Mouse (Mus musculus) lung, embryonic 16.5 days (tissue): ENCODE measurements around the gene Rbm34. TPM values are rescaled to one million over a fixed set of nuclear protein-coding genes. Genes with fewer than 3 reads are reported as not detected.

ENCODE experiments used
- ATAC-seq: fragments of 200-750 bp; cut with Nextera tagmentation; 2 replicates; pipeline ENCODE4 v1.8.0; 2017; ENCODE audit warnings: low read depth, mild to moderate bottlenecking, moderate library complexity
- H3K27ac ChIP-seq: fragments of 300-500 bp; sonication (generic); 2 replicates; pipeline ENCODE4 v1.5.1; 2014; ENCODE audit warnings: mild to moderate bottlenecking, control low read depth, low read length
- H3K27me3 ChIP-seq: fragments of 300-500 bp; sonication (generic); 2 replicates; pipeline ENCODE4 v1.6.1; 2014; ENCODE audit warnings: low read depth, low read length, mixed read lengths; ENCODE audit not compliant: control insufficient read depth, insufficient read depth
- H3K36me3 ChIP-seq: fragments of 300-500 bp; sonication (generic); 2 replicates; pipeline ENCODE4 v1.6.1; 2014; ENCODE audit warnings: low read length; ENCODE audit not compliant: control insufficient read depth, insufficient read depth
- H3K4me1 ChIP-seq: fragments of 300-500 bp; sonication (generic); replicated peaks from 2 replicates; pipeline ENCODE4 v1.6.1; 2014; ENCODE audit warnings: low read length, mixed read lengths; ENCODE audit not compliant: control insufficient read depth, insufficient read depth
- H3K4me2 ChIP-seq: fragments of 300-500 bp; sonication (generic); 2 replicates; pipeline ENCODE4 v1.6.1; 2014; ENCODE audit warnings: low read depth, low read length, control low read depth
- H3K4me3 ChIP-seq: fragments of 300-500 bp; sonication (generic); 2 replicates; pipeline ENCODE4 v1.5.1; 2014; ENCODE audit warnings: mild to moderate bottlenecking, low read length, control low read depth
- H3K9ac ChIP-seq: fragments of 300-500 bp; sonication (generic); 2 replicates; pipeline ENCODE4 v1.6.1; 2014; ENCODE audit warnings: low read length, control low read depth
- H3K9me3 ChIP-seq: fragments of 300-500 bp; sonication (generic); 2 replicates; pipeline ENCODE4 v1.6.1; 2016; ENCODE audit warnings: low read length; ENCODE audit not compliant: control insufficient read depth
- WGBS: fragments of 180-500 bp; shearing (Covaris S2); extraction: QIAGEN DNeasy Blood & Tissue Kit; methylation state at CpG from one replicate; pipeline ENCODE4 v1.1.7; 2014; 5-methylcytosine and 5-hydroxymethylcytosine counted together
- polyA plus RNA-seq: library from polyadenylated mRNA; unstranded; fragments of >200 nt; fragmentation: Nextera tagmentation; extraction: Ambion mirVana; gene quantifications from 2 replicates; pipeline ENCODE4 v1.2.1, GENCODE M21; 2015

Rbm34 gene
- polyA plus RNA-seq, 1 experiment from 2014 or later, result 17.1 TPM

DNA sequence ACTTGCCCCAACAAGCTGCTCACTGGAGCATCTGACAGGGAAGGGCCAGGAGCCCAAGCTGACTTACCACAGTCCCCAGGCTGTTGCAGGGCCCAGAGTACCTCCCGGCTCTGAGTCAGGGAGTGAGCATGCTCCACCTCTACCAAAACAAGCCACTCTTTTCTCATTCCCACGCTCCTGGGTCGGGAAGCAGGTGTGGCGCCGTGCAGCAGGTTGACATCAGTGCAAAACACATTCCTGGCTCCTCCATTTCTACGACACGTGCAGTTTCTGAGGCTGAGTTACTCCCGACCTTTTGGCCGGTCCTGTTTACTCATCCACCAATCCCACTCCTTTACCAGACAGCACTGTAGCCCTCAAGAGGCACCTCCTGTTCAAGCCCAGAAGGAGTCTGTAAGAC, 62.9 kb downstream of the Rbm34 start:
- no peaks in the 10 kb centered on the region for H3K27me3 ChIP-seq
- H3K9ac ChIP-seq, result no peak overlapping the region
- H3K4me3 ChIP-seq, result no peak overlapping the region
- WGBS, result 39% methylated on average over 9 of the region's 9 CpGs
- peaks cover 5% of the 10 kb centered on the region; the same call in 1 of the 2 replicates for H3K4me1 ChIP-seq
- no peak overlapping the region for H3K27ac ChIP-seq
- H3K4me2 ChIP-seq, result no peak overlapping the region
- H3K9me3 ChIP-seq, result no peaks in the 10 kb centered on the region
- no peaks in the 10 kb centered on the region for H3K36me3 ChIP-seq
- no peak; the same call in 1 of the 2 replicates for ATAC-seq

DNA sequence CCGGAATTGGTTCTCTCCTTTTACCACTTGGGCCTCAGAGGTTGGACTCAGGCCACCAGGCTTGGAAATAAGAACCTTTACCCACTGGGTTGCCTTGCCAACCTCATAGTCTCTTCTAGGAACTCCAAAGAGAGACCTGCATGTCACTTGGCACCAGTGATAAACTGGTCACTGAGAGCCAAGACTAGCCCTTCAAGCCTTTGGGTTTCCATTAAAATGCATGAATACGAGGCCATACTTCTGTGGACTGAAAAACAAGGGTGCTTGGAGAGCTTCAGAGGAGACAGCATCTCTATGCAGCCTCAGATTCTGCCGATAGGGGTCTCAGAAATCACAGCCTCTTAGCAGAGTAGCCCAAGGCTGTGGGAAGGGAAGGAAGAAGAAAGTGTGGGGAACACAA, 63.5 kb downstream of the Rbm34 start:
- H3K27me3 ChIP-seq, result no peaks in the 10 kb centered on the region
- H3K4me1 ChIP-seq, result 0 out of 2 replicates have a peak, but pooled peaks cover 5% of the 10 kb centered on the region
- no peak overlapping the region for H3K27ac ChIP-seq
- 75% methylated on average over 3 of the region's 3 CpGs for WGBS
- H3K4me3 ChIP-seq, result no peak overlapping the region
- H3K9ac ChIP-seq, result no peak overlapping the region
- H3K36me3 ChIP-seq, result no peaks in the 10 kb centered on the region
- no peak overlapping the region for H3K4me2 ChIP-seq
- H3K9me3 ChIP-seq, result no peaks in the 10 kb centered on the region
- no peak for ATAC-seq

DNA sequence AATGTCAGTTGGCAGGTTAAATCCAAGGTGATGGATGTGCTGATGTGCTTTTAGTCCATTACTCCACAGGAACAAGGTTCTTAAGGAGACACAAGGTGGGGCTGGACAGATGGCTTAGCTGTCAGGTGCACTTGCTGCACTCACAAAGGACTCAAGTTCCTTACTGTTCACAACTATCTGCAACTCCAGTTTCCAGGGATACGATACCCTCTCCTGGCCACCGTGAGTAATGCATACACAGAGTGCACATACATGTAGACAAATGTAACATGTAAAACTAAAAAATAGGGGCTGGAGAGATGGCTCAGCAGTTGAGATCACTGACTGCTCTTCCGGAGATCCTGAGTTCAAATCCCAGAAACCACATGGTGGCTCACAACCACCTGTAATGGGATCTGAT, 65.5 kb downstream of the Rbm34 start:
- no peaks in the 10 kb centered on the region for H3K9me3 ChIP-seq
- no peak overlapping the region for H3K4me3 ChIP-seq
- no peak overlapping the region for H3K9ac ChIP-seq
- no peak for ATAC-seq
- no peak overlapping the region for H3K4me2 ChIP-seq
- WGBS, result 91% methylated on average over 3 of the region's 3 CpGs
- H3K27ac ChIP-seq, result no peak overlapping the region
- H3K4me1 ChIP-seq, result 0 out of 2 replicates have a peak, but pooled peaks cover 5% of the 10 kb centered on the region
- no peaks in the 10 kb centered on the region for H3K36me3 ChIP-seq
- no peaks in the 10 kb centered on the region for H3K27me3 ChIP-seq

DNA sequence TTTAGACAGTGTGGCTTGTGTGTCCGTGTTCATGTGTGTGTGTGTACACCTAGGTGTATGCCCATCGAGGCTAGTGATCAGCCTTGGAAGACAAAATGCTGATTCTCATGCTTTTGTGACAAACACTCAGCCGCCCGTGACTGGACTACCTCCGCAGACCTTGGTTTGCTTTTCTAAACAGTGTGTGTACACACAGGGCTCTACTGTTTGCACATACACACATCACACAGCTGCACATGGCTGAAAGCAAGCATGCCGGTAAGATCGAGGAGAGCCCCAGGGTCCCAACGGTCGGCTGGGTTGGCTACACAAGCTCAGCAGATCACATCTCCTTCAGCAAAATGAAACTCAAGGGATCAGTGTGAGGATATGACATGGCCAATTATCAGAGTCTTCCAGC, 66.9 kb downstream of the Rbm34 start:
- Histone ChIP-seq H3K4me3 (no peak overlapping the region), H3K36me3 (no peaks in the 10 kb centered on the region), H3K4me2 (no peak overlapping the region), H3K9ac (no peak overlapping the region), H3K27ac (no peak overlapping the region), H3K9me3 (no peaks in the 10 kb centered on the region), H3K4me1 (no peaks in the 10 kb centered on the region), H3K27me3 (no peaks in the 10 kb centered on the region)
- no peak for ATAC-seq
- 67% methylated on average over 9 of the region's 9 CpGs for WGBS

DNA sequence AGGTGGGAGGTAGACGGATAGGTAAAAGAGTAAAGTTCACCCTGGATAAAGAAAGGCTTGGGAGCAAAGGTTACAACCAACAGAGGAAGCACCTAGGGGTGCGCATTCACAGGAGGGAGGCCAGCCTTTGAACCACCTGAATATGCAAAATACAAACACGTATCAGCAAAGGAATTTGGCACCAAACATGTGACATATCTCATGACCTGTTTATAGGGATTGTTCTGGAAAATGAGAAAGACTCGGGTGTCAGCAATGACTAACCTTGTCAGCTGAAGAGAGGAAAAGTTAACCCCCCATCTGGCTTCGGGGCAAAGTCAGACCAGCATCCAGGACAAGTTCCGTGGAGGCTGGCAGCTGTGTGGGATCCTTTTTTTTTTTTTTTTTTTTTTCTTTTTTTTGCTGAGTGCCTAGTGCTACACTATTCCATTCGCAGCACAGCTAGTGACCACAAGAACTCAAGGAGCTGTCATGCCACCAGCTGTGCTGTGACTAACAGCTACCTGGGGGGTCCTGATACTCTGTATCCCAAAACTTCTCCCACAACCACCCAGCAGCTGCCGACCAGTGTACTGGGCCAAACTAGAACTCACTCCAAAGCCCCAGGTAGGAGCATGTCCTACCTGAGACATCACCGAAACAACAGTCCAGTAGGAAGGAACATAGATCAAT, 67.5 kb downstream of the Rbm34 start:
- Histone ChIP-seq H3K4me3 (no peak overlapping the region), H3K9me3 (no peaks in the 10 kb centered on the region), H3K27ac (no peak overlapping the region), H3K27me3 (no peaks in the 10 kb centered on the region), H3K4me1 (no peaks in the 10 kb centered on the region), H3K36me3 (no peaks in the 10 kb centered on the region), H3K9ac (no peak overlapping the region), H3K4me2 (no peak overlapping the region)
- ATAC-seq, result no peak
- 52% methylated on average over 9 of the region's 9 CpGs for WGBS

DNA sequence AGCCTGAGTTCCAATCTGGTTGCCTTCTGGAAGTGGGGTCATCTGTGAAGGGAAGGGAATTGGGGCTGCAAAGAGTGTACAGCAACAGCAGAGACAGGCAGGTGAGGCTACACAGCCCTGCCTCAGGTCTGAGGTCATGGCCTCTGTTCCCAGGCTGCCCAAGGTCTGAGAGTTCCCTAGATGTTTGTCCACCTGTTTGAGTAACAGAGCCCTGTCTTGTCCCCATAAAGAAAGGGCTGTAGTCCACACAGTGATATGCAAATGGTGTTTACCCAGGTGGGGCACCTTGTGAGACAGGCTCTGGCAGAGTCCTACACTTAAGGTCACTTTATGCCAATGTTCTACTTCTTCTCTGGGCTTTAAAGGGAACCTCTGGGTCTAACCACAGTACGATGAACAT, 69.3 kb downstream of the Rbm34 start:
- 46% methylated on average over 1 of the region's 1 CpGs for WGBS

DNA sequence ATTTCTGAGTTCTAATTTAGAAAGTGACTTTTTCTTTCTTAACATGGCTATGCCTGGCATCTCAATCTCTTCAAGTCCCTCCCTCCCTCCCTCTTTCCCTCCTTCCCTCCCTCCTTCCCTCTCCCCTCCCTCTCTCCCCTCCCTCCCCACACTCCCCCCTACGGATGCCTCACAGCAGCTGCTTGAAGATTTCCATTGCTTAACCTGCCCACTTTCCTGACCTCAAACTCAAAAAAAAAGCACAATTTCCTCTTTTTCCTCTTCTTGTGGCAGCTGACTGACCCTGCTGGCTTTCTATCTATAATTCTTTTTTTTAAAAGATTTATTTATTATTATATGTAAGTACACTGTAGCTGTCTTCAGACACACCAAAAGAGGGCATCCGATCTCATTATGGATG, 69.8 kb downstream of the Rbm34 start:
- 55% methylated on average over 2 of the region's 2 CpGs for WGBS
- Histone ChIP-seq H3K9me3 (no peaks in the 10 kb centered on the region), H3K9ac (no peak overlapping the region), H3K27me3 (no peaks in the 10 kb centered on the region), H3K27ac (no peak overlapping the region), H3K4me1 (no peaks in the 10 kb centered on the region), H3K4me3 (no peak overlapping the region), H3K36me3 (no peaks in the 10 kb centered on the region), H3K4me2 (no peak overlapping the region)
- no peak for ATAC-seq

More for the DNA sequence above, 69.3 kb downstream of the Rbm34 start:
- Histone ChIP-seq H3K4me3 (no peak overlapping the region), H3K36me3 (no peaks in the 10 kb centered on the region), H3K9me3 (no peaks in the 10 kb centered on the region), H3K9ac (no peak overlapping the region), H3K27ac (no peak overlapping the region), H3K4me1 (no peaks in the 10 kb centered on the region), H3K27me3 (no peaks in the 10 kb centered on the region), H3K4me2 (no peak overlapping the region)
- no peak for ATAC-seq

Other genes starting within 250 kb of the Rbm34 start
- 188 and 206 TPM in 2 replicates for gene Tomm20, start 25.2 kb downstream of the Rbm34 start, polyA plus RNA-seq
- gene Pard3, start 92.8 kb upstream of the Rbm34 start, polyA plus RNA-seq, result 19.0 and 19.4 TPM in 2 replicates